Mouse (Mus musculus): ENCODE results near the gene Rpl10a.
"Not testable (repeated sequence)": the region's sequence is repeated elsewhere in the genome, so short reads cannot be mapped to it uniquely, and the experiment has no call there.

The Rpl10a gene

GRCm38 (mm10) chr17:28308297-28309195, 19.7 kb upstream of the Rpl10a start:
- peak; percentile 85 for DNase-seq

- DNase-seq: no peak
These were observed 17.4 kb upstream of the Rpl10a start for GRCm38 (mm10) chr17:28310831-28311230.

- no peak for DNase-seq
These were observed 16.7 kb upstream of the Rpl10a start for GRCm38 (mm10) chr17:28311366-28312132.

- DNase-seq: no peak
These were observed 15.7 kb upstream of the Rpl10a start for GRCm38 (mm10) chr17:28312232-28313211.

GRCm38 (mm10) chr17:28313212-28313879, 14.9 kb upstream of the Rpl10a start, which contains the start of gene Fance:
TSS of gene Fance (plus strand) at chr17:28313519.
- DNase-seq: peak; percentile 92

- DNase-seq: no peak
These were observed 14.4 kb upstream of the Rpl10a start for GRCm38 (mm10) chr17:28313880-28314225.

- no peak for DNase-seq
These were observed 12.6 kb upstream of the Rpl10a start for GRCm38 (mm10) chr17:28315611-28316160.

- no peak for DNase-seq
These were observed 11.8 kb upstream of the Rpl10a start for GRCm38 (mm10) chr17:28316476-28316875.

- DNase-seq: no peak
These were observed 11.2 kb upstream of the Rpl10a start for GRCm38 (mm10) chr17:28317091-28317490.

- no peak for DNase-seq
These were observed 10.5 kb upstream of the Rpl10a start for GRCm38 (mm10) chr17:28317725-28318124.

GRCm38 (mm10) chr17:28321700-28322099, 6.6 kb upstream of the Rpl10a start:
- DNase-seq: no peak

- DNase-seq: no peak
These were observed 4.5 kb upstream of the Rpl10a start for GRCm38 (mm10) chr17:28323786-28324185.

GRCm38 (mm10) chr17:28324416-28324815, 3.9 kb upstream of the Rpl10a start:
- not testable (repeated sequence) for DNase-seq

- no peak for DNase-seq
These were observed 2.5 kb upstream of the Rpl10a start for GRCm38 (mm10) chr17:28325751-28326150.

- no peak for DNase-seq
These were observed 1.3 kb upstream of the Rpl10a start for GRCm38 (mm10) chr17:28326951-28327350.

GRCm38 (mm10) chr17:28327673-28328325, 472 bp upstream of the Rpl10a start:
- no peak for DNase-seq

- no peak for DNase-seq
These were observed 675 bp downstream of the Rpl10a start for GRCm38 (mm10) chr17:28328946-28329345.

GRCm38 (mm10) chr17:28329503-28330231, 1.4 kb downstream of the Rpl10a start:
- DNase-seq: no peak

- DNase-seq: no peak
These were observed 1.9 kb downstream of the Rpl10a start for GRCm38 (mm10) chr17:28330232-28330546.

GRCm38 (mm10) chr17:28330590-28330989, 2.3 kb downstream of the Rpl10a start:
- not testable (repeated sequence) for DNase-seq

Data from cerebellum, adult 8-10 months (tissue).